Mouse (Mus musculus): ENCODE results near the gene Ovca2.
"Not testable (repeated sequence)": the region's sequence is repeated elsewhere in the genome, so short reads cannot be mapped to it uniquely, and the experiment has no call there.

DNA sequence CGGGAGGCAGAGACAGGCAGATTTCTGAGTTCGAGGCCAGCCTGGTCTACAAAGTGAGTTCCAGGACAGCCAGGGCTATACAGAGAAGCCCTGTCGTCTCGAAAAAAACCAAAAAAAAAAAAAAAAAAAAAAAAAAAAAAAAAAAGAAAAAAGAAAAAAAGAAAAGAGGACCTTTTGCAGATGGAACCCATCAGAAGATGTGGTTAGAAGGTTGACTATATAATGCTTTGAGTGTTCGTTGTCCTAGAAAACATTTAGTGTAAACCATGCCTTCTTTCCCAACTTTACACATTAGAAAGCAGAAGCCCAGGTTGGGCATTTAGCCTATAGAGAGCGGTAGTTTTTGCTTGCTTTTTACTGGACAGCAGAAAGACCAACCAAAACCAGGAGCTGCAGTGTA, 4.1 kb downstream of the Ovca2 start:
- TF ChIP-seq CTCF (IDR thresholded peaks at IDR 0.05; ENCODE audit: control insufficient read depth, insufficient read depth, insufficient read length); FOSL1 (IDR thresholded peaks at IDR 0.05; ENCODE audit: insufficient read depth, low read length, poor library complexity, severe bottlenecking): not testable (repeated sequence)
